Mouse (Mus musculus): ENCODE measurements at regions not wholly inside any gene's neighbourhood (a gene's known extent, or its start where the extent isn't known, plus 50 kb on each side); places are given as distances from the start of the nearest gene placed in this dataset.

DNA sequence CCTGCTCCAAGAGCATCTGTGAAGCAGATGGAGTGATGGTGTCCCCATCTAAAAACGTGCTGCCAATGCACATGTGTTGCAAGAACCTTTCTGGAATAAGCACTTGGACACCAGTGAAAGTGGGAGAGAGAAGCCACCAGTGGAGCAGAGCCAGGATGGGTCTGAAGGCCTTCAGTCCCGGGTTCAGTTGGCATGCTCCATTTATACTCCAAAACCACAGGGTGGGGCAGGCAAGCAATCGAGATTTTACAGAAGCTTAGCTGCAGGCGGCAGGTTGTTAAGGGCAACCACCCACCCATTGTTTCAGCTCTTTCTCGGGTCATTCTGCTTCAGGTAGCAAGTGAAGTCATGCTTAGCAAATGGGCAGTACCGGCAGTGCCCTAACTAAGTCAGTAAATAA is 51.8 kb upstream of the Sv2b start:
- Histone ChIP-seq H3K9ac (no peak overlapping the region), H3K27me3 (no peaks in the 10 kb centered on the region), H3K36me3 (no peaks in the 10 kb centered on the region), H3K4me1 (replicated peaks) (no peaks in the 10 kb centered on the region; the same call in 1 of the 2 replicates), H3K4me2 (no peak overlapping the region), H3K27ac (replicated peaks) (no peak overlapping the region), H3K9me3 (no peaks in the 10 kb centered on the region), H3K4me3 (no peak overlapping the region)
- no peak for ATAC-seq (ENCODE audit: low FRiP score, low read depth)
- WGBS, result 19% methylated on average over 6 of the region's 6 CpGs

DNA sequence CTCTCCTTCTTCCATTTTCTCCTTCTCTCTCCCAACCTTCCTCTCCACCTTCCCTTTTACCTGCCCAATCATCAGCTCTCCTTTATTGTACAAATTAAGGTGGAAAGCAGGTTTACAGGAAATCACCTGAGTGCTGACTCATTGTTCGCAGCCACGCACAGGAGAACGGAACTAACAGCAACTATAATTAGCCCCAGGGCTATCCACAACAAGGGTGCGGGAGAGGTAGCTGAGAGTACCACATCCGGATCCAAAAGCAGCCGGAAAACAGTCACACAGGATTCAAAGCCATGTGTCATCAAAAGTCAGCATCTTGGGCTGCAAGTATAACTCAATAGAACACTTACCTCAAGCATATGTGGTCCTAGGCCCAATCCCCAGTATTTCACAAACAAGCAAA is 53.5 kb upstream of the Sv2b start:
- Histone ChIP-seq H3K9ac (no peak overlapping the region), H3K4me1 (replicated peaks) (no peaks in the 10 kb centered on the region; the same call in 1 of the 2 replicates), H3K4me2 (no peak overlapping the region), H3K36me3 (no peaks in the 10 kb centered on the region), H3K27me3 (no peaks in the 10 kb centered on the region), H3K9me3 (no peaks in the 10 kb centered on the region), H3K4me3 (no peak overlapping the region), H3K27ac (replicated peaks) (no peak overlapping the region)
- ATAC-seq (ENCODE audit: low FRiP score, low read depth), result no peak
- WGBS, result 90% methylated on average over 6 of the region's 6 CpGs

DNA sequence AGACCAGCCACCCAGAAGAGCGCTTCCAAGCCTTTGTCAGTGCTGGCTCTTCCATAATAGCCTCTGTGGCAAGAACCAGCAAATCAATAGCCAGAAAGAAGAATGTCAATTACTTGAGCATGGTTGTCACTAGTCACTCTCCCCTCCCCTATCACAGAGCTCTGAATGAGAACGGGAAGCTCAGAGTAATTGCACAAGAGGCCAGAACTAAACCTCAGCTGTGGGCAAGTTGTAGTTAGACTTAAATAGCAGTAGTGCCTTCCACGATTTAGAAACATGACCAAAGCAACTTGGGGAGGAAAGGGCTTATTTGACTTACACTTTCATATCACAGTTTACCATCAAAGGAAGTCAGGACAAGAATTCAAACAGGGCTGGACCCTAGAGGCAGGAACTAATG is 56.4 kb upstream of the Sv2b start:
- WGBS, result 46% methylated on average over 3 of the region's 3 CpGs
- no peaks in the 10 kb centered on the region for H3K36me3 ChIP-seq
- no peak overlapping the region for H3K27ac ChIP-seq (replicated peaks)
- no peak overlapping the region for H3K4me3 ChIP-seq
- no peak overlapping the region for H3K9ac ChIP-seq
- no peak for ATAC-seq (ENCODE audit: low FRiP score, low read depth)
- no peaks in the 10 kb centered on the region for H3K9me3 ChIP-seq
- H3K4me1 ChIP-seq (replicated peaks), result peaks cover 1% of the 10 kb centered on the region; the same call in 1 of the 2 replicates
- H3K27me3 ChIP-seq, result no peaks in the 10 kb centered on the region
- H3K4me2 ChIP-seq, result no peak overlapping the region

DNA sequence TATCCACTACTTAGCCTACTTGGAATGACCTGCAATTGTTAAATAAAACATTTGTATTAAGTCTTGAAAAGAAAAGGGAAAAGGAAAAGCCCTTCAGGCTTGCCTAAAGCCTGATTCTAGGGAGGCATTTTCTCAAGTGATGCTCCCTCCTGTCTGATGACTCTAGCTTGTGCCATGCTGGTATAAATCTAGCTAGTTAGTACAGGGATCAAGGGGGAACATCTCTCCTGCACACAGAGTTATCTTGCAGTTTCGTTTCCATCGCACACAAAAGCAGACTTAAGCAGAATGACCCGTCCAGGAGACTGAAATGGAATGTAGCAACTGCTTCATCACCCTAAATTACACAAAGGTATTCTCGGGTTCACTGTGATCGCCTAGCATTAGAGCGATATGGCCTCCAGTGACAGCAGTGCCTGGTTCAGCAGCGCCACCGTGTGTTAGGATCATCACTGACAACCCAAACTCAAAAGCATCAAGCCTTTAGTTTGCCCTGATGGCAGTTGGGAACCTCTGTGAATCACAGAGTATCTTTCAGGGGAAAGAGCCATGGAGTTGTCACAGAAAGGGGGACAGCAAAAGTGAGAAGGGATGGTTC is 57.3 kb upstream of the Sv2b start:
- Histone ChIP-seq H3K27ac (replicated peaks) (no peak overlapping the region), H3K36me3 (no peaks in the 10 kb centered on the region), H3K9me3 (no peaks in the 10 kb centered on the region), H3K9ac (no peak overlapping the region), H3K4me2 (peak overlapping the region; percentile 28; the same call in 1 of the 2 replicates), H3K27me3 (no peaks in the 10 kb centered on the region), H3K4me3 (no peak overlapping the region), H3K4me1 (replicated peaks) (0 out of 2 replicates have a peak, but pooled peaks cover 3% of the 10 kb centered on the region)
- peak; percentile 58; the same call in 1 of the 2 replicates for ATAC-seq (ENCODE audit: low FRiP score, low read depth)
- WGBS, result 2% methylated on average over 8 of the region's 8 CpGs

DNA sequence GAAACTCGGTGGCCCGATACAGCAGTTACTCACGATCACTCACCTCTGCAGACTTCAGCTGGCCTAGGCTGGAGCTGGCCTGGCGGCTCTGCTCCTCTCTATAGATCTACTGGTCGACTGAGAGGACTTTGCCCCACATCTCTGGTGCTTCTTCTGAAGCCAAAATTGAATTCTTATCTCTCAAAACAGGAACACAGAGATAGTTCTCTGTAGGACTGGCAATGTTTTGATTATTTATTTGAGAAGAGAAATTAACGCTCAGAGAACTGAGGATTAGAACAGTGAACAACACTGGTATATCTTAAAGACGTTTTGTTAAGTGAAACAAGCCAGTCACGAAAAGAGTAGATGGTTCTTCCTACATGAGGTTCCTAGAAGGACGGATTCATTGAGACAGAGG is 59.3 kb upstream of the Sv2b start:
- Histone ChIP-seq H3K9ac (no peak overlapping the region), H3K36me3 (no peaks in the 10 kb centered on the region), H3K4me2 (no peak overlapping the region), H3K4me3 (no peak overlapping the region), H3K9me3 (no peaks in the 10 kb centered on the region), H3K4me1 (replicated peaks) (peaks cover 6% of the 10 kb centered on the region; the same call in 1 of the 2 replicates), H3K27ac (replicated peaks) (no peak overlapping the region), H3K27me3 (no peaks in the 10 kb centered on the region)
- WGBS, result 86% methylated on average over 9 of the region's 9 CpGs
- no peak for ATAC-seq (ENCODE audit: low FRiP score, low read depth)

DNA sequence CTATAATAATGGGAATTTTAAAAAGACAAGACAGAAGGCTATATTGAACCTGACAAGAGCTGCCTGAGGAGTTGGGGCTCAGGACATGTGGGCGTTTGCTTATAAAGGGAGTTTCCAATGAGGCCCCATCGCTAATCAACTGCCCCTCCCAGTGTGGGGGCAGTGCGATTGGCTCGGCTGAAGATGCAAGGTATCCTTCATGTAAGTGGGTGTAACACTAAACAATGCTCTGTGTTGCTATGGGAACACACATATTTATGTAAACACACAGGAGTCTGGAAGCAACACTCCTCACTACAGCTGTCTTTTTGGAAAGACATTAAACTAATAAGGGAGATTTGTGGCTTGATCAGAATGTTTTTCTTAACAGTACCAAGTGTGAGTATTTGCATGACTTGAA is 60.3 kb upstream of the Sv2b start:
- 53% methylated on average over 4 of the region's 4 CpGs for WGBS
- no peak overlapping the region for H3K4me2 ChIP-seq
- H3K9me3 ChIP-seq, result no peaks in the 10 kb centered on the region
- ATAC-seq (ENCODE audit: low FRiP score, low read depth), result no peak
- peaks cover 6% of the 10 kb centered on the region; the same call in 1 of the 2 replicates for H3K4me1 ChIP-seq (replicated peaks)
- H3K27me3 ChIP-seq, result no peaks in the 10 kb centered on the region
- H3K36me3 ChIP-seq, result no peaks in the 10 kb centered on the region
- H3K9ac ChIP-seq, result no peak overlapping the region
- H3K4me3 ChIP-seq, result no peak overlapping the region
- no peak overlapping the region for H3K27ac ChIP-seq (replicated peaks)

DNA sequence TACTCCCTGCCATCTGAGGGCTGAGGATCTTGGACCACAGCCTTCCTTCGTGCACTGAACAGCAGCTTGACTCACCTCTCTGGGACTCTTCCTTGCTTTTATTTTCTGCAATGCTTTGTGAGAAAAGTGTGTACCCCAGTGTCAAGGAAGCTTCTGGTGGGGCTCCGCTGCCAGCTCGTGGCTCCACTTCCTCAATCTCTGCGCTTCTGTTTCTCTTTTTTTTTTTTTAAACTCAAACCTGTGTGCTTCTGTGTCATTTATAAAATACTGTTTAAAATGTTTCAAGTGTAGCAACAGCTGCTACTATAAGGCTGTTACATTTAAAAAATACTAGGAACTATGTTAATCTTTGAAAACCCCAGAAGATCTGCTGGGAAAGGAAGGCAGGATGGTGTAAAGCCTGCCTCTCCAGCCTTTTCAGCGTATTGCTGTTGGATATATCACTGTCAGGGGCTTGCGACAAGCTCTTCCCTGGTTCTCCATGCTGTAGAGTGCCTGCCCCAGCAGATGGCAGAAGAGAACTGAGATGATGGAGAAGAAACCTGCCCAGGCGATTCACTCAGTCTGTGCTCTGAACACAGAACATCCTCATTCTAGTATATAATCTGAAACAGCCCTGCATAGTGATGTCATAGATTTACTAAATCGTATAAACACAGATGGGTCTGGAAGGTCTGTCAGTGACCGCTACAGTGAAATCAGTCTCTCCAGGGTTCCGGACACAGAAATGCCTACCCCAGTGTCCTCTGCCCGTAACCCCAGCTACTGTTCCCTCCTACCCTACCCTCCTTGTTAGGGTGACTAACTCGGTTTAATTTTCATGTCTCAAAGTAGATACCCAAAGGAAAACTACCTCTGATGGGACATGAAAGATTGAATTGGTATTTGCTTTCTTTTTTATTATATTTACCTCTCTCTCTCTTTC is 61.8 kb upstream of the Sv2b start:
- Histone ChIP-seq H3K27ac (replicated peaks) (no peak overlapping the region), H3K4me2 (no peak overlapping the region), H3K9me3 (no peaks in the 10 kb centered on the region), H3K4me3 (no peak overlapping the region), H3K9ac (no peak overlapping the region), H3K27me3 (no peaks in the 10 kb centered on the region), H3K36me3 (no peaks in the 10 kb centered on the region), H3K4me1 (replicated peaks) (peaks cover 6% of the 10 kb centered on the region; the same call in 1 of the 2 replicates)
- peak; percentile 88 for ATAC-seq (ENCODE audit: low FRiP score, low read depth)
- WGBS, result 51% methylated on average over 12 of the region's 12 CpGs

DNA sequence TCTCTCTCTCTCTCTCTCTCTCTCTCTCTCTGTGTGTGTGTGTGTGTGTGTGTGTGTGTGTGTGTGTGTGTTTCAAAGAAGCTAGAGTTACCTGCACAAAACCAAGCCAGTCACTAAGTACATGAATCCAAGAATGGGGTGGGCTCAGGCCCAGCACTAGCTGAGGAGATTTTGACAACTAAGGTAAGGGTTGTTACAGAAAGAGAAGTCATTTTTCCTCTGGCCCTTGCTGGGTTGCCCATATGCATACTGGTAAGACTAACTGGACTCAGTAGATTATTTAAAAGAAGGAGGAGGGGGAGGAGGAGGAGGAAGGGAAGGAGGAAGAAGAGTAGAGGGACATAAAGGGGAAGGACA is 62.4 kb upstream of the Sv2b start:
- H3K27ac ChIP-seq (replicated peaks), result no peak overlapping the region
- H3K36me3 ChIP-seq, result no peaks in the 10 kb centered on the region
- no peak overlapping the region for H3K4me3 ChIP-seq
- no peaks in the 10 kb centered on the region for H3K27me3 ChIP-seq
- no peaks in the 10 kb centered on the region for H3K9me3 ChIP-seq
- no peak overlapping the region for H3K4me2 ChIP-seq
- no peak overlapping the region for H3K9ac ChIP-seq
- H3K4me1 ChIP-seq (replicated peaks), result peaks cover 6% of the 10 kb centered on the region; the same call in 1 of the 2 replicates
- ATAC-seq (ENCODE audit: low FRiP score, low read depth), result no peak

DNA sequence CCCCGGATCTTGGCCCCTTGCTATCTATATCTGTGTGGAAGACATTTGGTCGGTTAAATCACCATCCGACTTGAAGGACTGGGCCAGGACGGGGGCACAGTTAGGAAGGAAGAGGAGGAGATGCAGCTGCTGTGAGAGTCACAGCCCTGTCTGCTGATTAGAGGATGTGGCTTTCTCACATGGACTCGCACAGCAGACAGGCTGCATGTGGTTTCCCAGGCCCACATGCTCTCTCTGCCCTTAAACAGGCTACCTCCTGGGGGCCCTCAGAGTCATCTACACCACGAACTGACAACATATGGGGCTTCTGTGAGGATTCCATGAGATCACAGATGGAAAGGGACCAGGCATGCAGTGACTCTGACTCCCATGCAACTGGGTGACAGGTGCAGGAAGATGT is 62.9 kb upstream of the Sv2b start:
- 54% methylated on average over 6 of the region's 6 CpGs for WGBS
- H3K4me3 ChIP-seq, result no peak overlapping the region
- ATAC-seq (ENCODE audit: low FRiP score, low read depth), result peak; percentile 27; the same call in 1 of the 2 replicates

DNA sequence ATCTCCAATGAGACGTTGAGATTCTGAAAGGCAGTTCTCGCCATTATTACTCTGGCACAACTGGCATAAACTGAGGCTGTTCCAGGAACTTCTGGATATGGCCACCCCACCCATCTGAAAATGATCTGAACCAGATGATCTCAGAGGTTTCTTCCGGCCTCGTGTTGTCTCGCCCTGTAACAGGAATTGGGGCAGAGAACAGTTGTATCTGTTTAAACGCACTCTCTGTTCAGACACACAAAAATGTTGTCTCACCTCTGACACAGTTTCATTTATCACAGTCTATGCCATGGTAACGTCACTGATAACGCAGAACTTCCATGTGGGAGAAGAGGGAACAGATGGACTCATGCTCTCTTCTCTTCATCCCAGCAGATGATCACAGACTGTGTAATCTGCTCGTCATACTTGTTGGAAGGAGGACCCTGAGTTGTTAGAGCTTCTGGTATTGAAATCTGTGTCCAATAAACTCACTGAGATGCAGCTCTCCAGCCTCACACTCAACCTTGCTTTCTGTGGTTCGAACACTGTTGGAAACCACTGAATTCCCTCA is 63.9 kb upstream of the Sv2b start:
- Histone ChIP-seq H3K36me3 (no peaks in the 10 kb centered on the region), H3K9ac (no peak overlapping the region), H3K4me3 (no peak overlapping the region), H3K27me3 (no peaks in the 10 kb centered on the region), H3K4me1 (replicated peaks) (peaks cover 6% of the 10 kb centered on the region; the same call in 1 of the 2 replicates), H3K9me3 (no peaks in the 10 kb centered on the region), H3K4me2 (no peak overlapping the region), H3K27ac (replicated peaks) (no peak overlapping the region)
- WGBS, result 64% methylated on average over 10 of the region's 10 CpGs
- no peak for ATAC-seq (ENCODE audit: low FRiP score, low read depth)

More for the DNA sequence above, 62.9 kb upstream of the Sv2b start:
- Histone ChIP-seq H3K27ac (replicated peaks) (no peak overlapping the region), H3K4me1 (replicated peaks) (peaks cover 6% of the 10 kb centered on the region; the same call in 1 of the 2 replicates), H3K4me2 (no peak overlapping the region), H3K27me3 (no peaks in the 10 kb centered on the region), H3K9ac (no peak overlapping the region), H3K36me3 (no peaks in the 10 kb centered on the region), H3K9me3 (no peaks in the 10 kb centered on the region)

DNA sequence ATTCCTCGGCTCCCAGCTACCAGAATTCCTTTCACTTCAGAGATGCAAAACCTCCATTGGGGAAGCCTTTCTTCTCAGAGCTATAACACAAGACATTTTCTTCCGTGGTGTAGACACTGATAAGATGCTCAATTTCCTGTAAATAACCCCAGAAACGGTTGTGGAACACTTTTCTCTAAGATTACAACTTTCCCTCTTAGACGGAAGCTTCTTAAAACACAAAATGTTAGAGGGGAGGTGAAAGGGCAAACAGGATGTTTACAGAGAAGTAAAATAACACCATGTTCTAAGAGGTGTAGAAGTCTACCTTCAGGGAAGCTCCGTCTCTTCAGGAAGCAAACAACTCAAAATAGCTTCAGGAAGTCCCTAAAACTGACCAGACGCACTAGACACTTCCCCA is 65.4 kb upstream of the Sv2b start:
- Histone ChIP-seq H3K9me3 (no peaks in the 10 kb centered on the region), H3K36me3 (no peaks in the 10 kb centered on the region), H3K9ac (no peak overlapping the region), H3K4me3 (no peak overlapping the region), H3K27ac (replicated peaks) (no peak overlapping the region), H3K27me3 (no peaks in the 10 kb centered on the region), H3K4me1 (replicated peaks) (peaks cover 6% of the 10 kb centered on the region; the same call in 1 of the 2 replicates), H3K4me2 (no peak overlapping the region)
- 80% methylated on average over 6 of the region's 6 CpGs for WGBS
- ATAC-seq (ENCODE audit: low FRiP score, low read depth), result no peak

DNA sequence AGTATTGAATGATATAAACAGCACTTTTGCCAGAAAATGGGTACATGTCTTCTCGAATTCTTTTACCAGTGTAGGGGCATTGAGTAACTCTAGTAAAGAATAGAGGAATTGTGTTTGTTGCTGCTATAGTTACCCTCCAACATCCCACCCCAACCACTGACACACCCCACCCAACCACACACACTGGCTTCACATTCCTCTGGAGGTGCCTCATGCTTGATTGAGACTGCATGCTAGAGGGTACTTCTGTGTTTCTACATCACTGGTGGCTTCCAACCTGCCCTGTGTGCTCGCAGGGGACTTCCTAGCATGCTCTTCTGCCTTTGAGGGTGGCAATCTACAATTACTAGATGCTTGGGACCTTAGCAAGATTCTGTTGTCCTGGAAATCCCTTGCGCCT is 70.5 kb upstream of the Sv2b start:
- no peak for ATAC-seq (ENCODE audit: low FRiP score, low read depth)
- H3K27me3 ChIP-seq, result no peaks in the 10 kb centered on the region
- H3K27ac ChIP-seq (replicated peaks), result no peak overlapping the region
- no peak overlapping the region for H3K4me3 ChIP-seq
- H3K36me3 ChIP-seq, result no peaks in the 10 kb centered on the region
- 86% methylated on average over 3 of the region's 3 CpGs for WGBS
- H3K4me2 ChIP-seq, result no peak overlapping the region
- no peak overlapping the region for H3K9ac ChIP-seq
- no peaks in the 10 kb centered on the region for H3K9me3 ChIP-seq
- H3K4me1 ChIP-seq (replicated peaks), result no peaks in the 10 kb centered on the region

Data from hindbrain, embryonic 15.5 days (tissue).